Mouse (Mus musculus) cerebellum, adult 2 months (tissue): ENCODE measurements around the gene Atp7a.
"Not testable (repeated sequence)": the region's sequence is repeated elsewhere in the genome, so short reads cannot be mapped to it uniquely, and the experiment has no call there.

ENCODE experiments used
- CTCF ChIP-seq: fragments of 200-500 bp; IDR thresholded peaks from 2 replicates; pipeline ENCODE4 v1.5.1; 2011; ENCODE audit warnings: low read depth, mild to moderate bottlenecking, control low read depth, low read length, moderate library complexity, borderline replicate concordance; ENCODE audit not compliant: insufficient read depth
- POLR2A ChIP-seq: fragments of 200-500 bp; IDR thresholded peaks from 2 replicates; pipeline ENCODE4 v1.6.1; 2011; ENCODE audit warnings: low read length, control low read depth, borderline replicate concordance; ENCODE audit not compliant: insufficient read depth

DNA sequence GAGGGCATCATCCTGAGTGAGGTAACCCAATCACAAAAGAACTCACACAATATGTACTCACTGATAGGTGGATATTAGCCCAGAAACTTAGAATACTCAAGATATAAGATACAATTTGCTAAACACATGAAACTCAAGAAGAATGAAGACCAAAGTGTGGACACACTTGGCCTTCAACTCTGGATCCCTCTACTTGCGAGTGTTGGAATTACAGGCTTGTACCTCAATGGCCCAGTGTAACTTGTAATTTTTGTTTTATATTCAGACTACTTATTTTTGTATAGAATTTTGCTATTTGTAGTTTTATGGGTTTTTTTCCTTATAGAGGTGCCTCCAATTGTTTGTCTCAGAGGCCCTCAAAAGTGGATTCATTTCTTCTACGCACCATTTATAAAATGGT lies 50.8 kb downstream of the Atp7a start:
- not testable (repeated sequence) for TF ChIP-seq CTCF, POLR2A
